Comparison of ENCODE assay signal across 8 mouse cellular contexts in genomic region chr14:27428973-27429711, GRCm38 (mm10). TPM values are rescaled to one million over a fixed set of nuclear protein-coding genes. Genes with fewer than 3 reads are reported as not detected.
A peak's percentile ranks its signal among the peaks of the same experiment; 100 is the strongest.
DNase-seq lines count a peak whose midpoint lies in the region; ATAC-seq and TF ChIP-seq lines count a peak whose summit lies in the region.

No protein-coding gene starts in this region.

- peak overlapping the region; percentile 74 for H3K4me3 ChIP-seq in embryonic facial prominence, embryonic 14.5 days (ENCODE audit: low read depth, low read length)
- H3K4me3 ChIP-seq in kidney, embryonic 14.5 days (ENCODE audit: low read length) = peak overlapping the region; percentile 68
- peak overlapping the region; percentile 64 for H3K4me3 ChIP-seq in liver, adult 2 months (ENCODE audit: insufficient read depth, low read depth, low read length)
- peak overlapping the region; percentile 46 for H3K4me3 ChIP-seq in myocyte

- H3K27ac ChIP-seq in embryonic facial prominence, embryonic 14.5 days (replicated peaks; ENCODE audit: low read depth, low read length) = peak overlapping the region; percentile 100
- H3K27ac ChIP-seq in kidney, embryonic 14.5 days (ENCODE audit: low read depth, low read length) = peak overlapping the region; percentile 99
- H3K27ac ChIP-seq in liver, adult 2 months (replicated peaks; ENCODE audit: insufficient read depth, low read depth, low read length) = peak overlapping the region; percentile 95

- H3K79me2 ChIP-seq in liver, adult 2 months (ENCODE audit: control insufficient read depth, insufficient read depth, low read length) = no peaks in the 10 kb centered on the region; the same call in 1 of the 2 replicates
- peaks cover 27% of the 10 kb centered on the region for H3K79me2 ChIP-seq in myocyte (ENCODE audit: control insufficient read depth, insufficient read depth)

- ATAC-seq in embryonic facial prominence, embryonic 14.5 days (ENCODE audit: low read depth) = peak; percentile 92
- ATAC-seq in kidney, embryonic 14.5 days (ENCODE audit: low FRiP score, low TSS enrichment) = peak; percentile 84

- under 1% methylated on average over 47 of the region's 78 CpGs for WGBS in embryonic facial prominence, embryonic 14.5 days
- WGBS in kidney, embryonic 14.5 days = under 1% methylated on average over 71 of the region's 78 CpGs
- WGBS in liver, adult 2 months = under 1% methylated on average over 77 of the region's 78 CpGs

- H3ac ChIP-seq in myocyte (ENCODE audit: control insufficient read depth, insufficient read length) = peak overlapping the region; percentile 66

- TF ChIP-seq POLR2A in liver, adult 2 months (IDR thresholded peaks at IDR 0.05; ENCODE audit: extremely low read depth, insufficient read depth, low read length) = 0 out of 2 replicates have a peak, but pooled peaks have one; percentile 34
- TF ChIP-seq POLR2A in myocyte (IDR thresholded peaks at IDR 0.05; ENCODE audit: insufficient read length, low read depth) = peak; percentile 69

- H3K4me1 ChIP-seq in embryonic facial prominence, embryonic 14.5 days (ENCODE audit: control insufficient read depth, insufficient read depth, low read length) = no peaks in the 10 kb centered on the region
- no peaks in the 10 kb centered on the region for H3K4me1 ChIP-seq in kidney, embryonic 14.5 days (ENCODE audit: control insufficient read depth, insufficient read depth, low read length)
- H3K4me1 ChIP-seq in liver, adult 2 months (ENCODE audit: control insufficient read depth, insufficient read depth, low read length) = peaks cover 9% of the 10 kb centered on the region; the same call in 1 of the 2 replicates

- H3K4me2 ChIP-seq in embryonic facial prominence, embryonic 14.5 days (ENCODE audit: low read depth, low read length) = peak overlapping the region; percentile 91
- peak overlapping the region; percentile 63 for H3K4me2 ChIP-seq in kidney, embryonic 14.5 days (replicated peaks; ENCODE audit: low read depth, low read length)
- H3K4me2 ChIP-seq in myocyte (ENCODE audit: low read depth) = peak overlapping the region; percentile 69

- no peaks in the 10 kb centered on the region for H3K27me3 ChIP-seq in embryonic facial prominence, embryonic 14.5 days (replicated peaks; ENCODE audit: control insufficient read depth, insufficient read depth, low read length)
- H3K27me3 ChIP-seq in kidney, embryonic 14.5 days (ENCODE audit: control insufficient read depth, insufficient read depth, low read length) = no peaks in the 10 kb centered on the region
- H3K27me3 ChIP-seq in liver, adult 2 months (ENCODE audit: control insufficient read depth, insufficient read depth, low read length) = no peaks in the 10 kb centered on the region
- H3K27me3 ChIP-seq in myocyte (ENCODE audit: control insufficient read depth, insufficient read depth, insufficient read length) = no peaks in the 10 kb centered on the region
- no peaks in the 10 kb centered on the region for H3K27me3 ChIP-seq in splenic B cell, adult 2 months (ENCODE audit: control insufficient read depth, insufficient read depth, low read length, poor library complexity, severe bottlenecking)

- peak overlapping the region; percentile 98 for H3K9ac ChIP-seq in embryonic facial prominence, embryonic 14.5 days (ENCODE audit: low read depth, low read length)
- H3K9ac ChIP-seq in kidney, embryonic 14.5 days (ENCODE audit: low read depth, low read length) = peak overlapping the region; percentile 89
- H3K9ac ChIP-seq in liver, adult 2 months (ENCODE audit: low read depth, low read length) = peak overlapping the region; percentile 91

- DNase-seq in 416B (ENCODE audit: low read depth) = peak; percentile 90
- peak; percentile 52 to 71 for DNase-seq in adrenal gland, postnatal 4 days (ENCODE audit: low spot score in 2 of 2)
- peak; percentile 95 for DNase-seq in embryonic facial prominence, embryonic 14.5 days (ENCODE audit: low spot score)
- DNase-seq in heart, adult 9 months (ENCODE audit: low spot score in 2 of 2) = peak; percentile 84 to 86
- DNase-seq in liver, adult 2 months (ENCODE audit: extremely low read depth, low read depth, low spot score) = peak; percentile 76
- peak; percentile 81 for DNase-seq in splenic B cell, adult 2 months (ENCODE audit: low read depth, low spot score)

- no peak for TF ChIP-seq CTCF in liver, adult 2 months (IDR thresholded peaks at IDR 0.05; ENCODE audit: low read depth, low read length)

- peaks cover 29% of the 10 kb centered on the region for H3K36me3 ChIP-seq in embryonic facial prominence, embryonic 14.5 days (ENCODE audit: control insufficient read depth, insufficient read depth, low read length)
- peaks cover 9% of the 10 kb centered on the region for H3K36me3 ChIP-seq in kidney, embryonic 14.5 days (ENCODE audit: control insufficient read depth, insufficient read depth, low read length)
- peaks cover 3% of the 10 kb centered on the region; the same call in 1 of the 2 replicates for H3K36me3 ChIP-seq in liver, adult 2 months (ENCODE audit: control insufficient read depth, insufficient read depth, low read length)
- H3K36me3 ChIP-seq in myocyte (ENCODE audit: control insufficient read depth, insufficient read depth) = no peaks in the 10 kb centered on the region
- H3K36me3 ChIP-seq in splenic B cell, adult 2 months (ENCODE audit: control insufficient read depth, insufficient read depth, low read length, poor library complexity, severe bottlenecking) = no peaks in the 10 kb centered on the region

- peaks cover 40% of the 10 kb centered on the region for H3K9me3 ChIP-seq in embryonic facial prominence, embryonic 14.5 days (ENCODE audit: control insufficient read depth, low read length)
- H3K9me3 ChIP-seq in kidney, embryonic 14.5 days (ENCODE audit: control insufficient read depth, low read length) = peaks cover 14% of the 10 kb centered on the region

TF ChIP-seq in myocyte, 11 proteins besides CTCF, POLR2A, EP300 and RAD21:
- TF ChIP-seq POLR2AphosphoS2 (IDR thresholded peaks at IDR 0.05; ENCODE audit: insufficient read length, low read depth) = peak; percentile 66
- no peak for TF ChIP-seq MYOG (IDR thresholded peaks at IDR 0.05; ENCODE audit: control insufficient read depth in 1 of 3, insufficient read depth in 1 of 3, insufficient read length in 2 of 3, low read depth in 2 of 3)
- TF ChIP-seq MAX (IDR thresholded peaks at IDR 0.05; ENCODE audit: low read depth) = no peak
- no peak for TF ChIP-seq TCF12 (IDR thresholded peaks at IDR 0.05; ENCODE audit: insufficient read depth, poor library complexity, severe bottlenecking)
- no peak for TF ChIP-seq USF1 (IDR thresholded peaks at IDR 0.05; ENCODE audit: low read depth)
- TF ChIP-seq MYOD1 (IDR thresholded peaks at IDR 0.05; ENCODE audit: control insufficient read depth in 1 of 3, insufficient read length in 2 of 3, low read depth in 2 of 3) = peak in 1 of 3 experiments; percentile 8
TF ChIP-seq in myocyte: peak in this region for 2.

RNA-seq across cellular contexts. Expression of gene Fam208a, which starts 0.5 kb away (rescaled TPM):
- total RNA-seq in adrenal gland, postnatal 4 days (2021) = 10 to 100 TPM; 22.3 to 24.6 TPM
- 8.7 and 9.3 TPM in 2 replicates for polyA plus RNA-seq in embryonic facial prominence, embryonic 14.5 days (2014; fragmentation: Nextera tagmentation; extraction: Ambion mirVana)
- 12.8 and 18.6 TPM in 2 replicates for polyA plus RNA-seq in kidney, embryonic 14.5 days (2014; fragmentation: Nextera tagmentation; extraction: Ambion mirVana)
- total RNA-seq in liver, adult 2 months (2014; rRNA removed) = 37.2 and 43.1 TPM in 2 replicates
- 2.2 and 3.1 TPM in 2 replicates for polyA plus RNA-seq in liver, adult 2 months (2012; rRNA removed)
- polyA plus RNA-seq in myocyte (2012; fragmentation: generic; extraction: Trizol) = 2.0 TPM

Comparison
In these comparisons a context has a peak if more than half of its experiments do, and no peak if none do; other contexts are left out.
1. Peak in every context shown above with its lines: DNase-seq, ATAC-seq, H3K4me3 ChIP-seq and H3K27ac ChIP-seq.